Mouse (Mus musculus) inflammation-experienced regulatory T-cells, adult 6 months (primary cell): ENCODE results near the gene Slc22a5. TPM values are rescaled to one million over a fixed set of nuclear protein-coding genes. Genes with fewer than 3 reads are reported as not detected.
"Not testable (repeated sequence)": the region's sequence is repeated elsewhere in the genome, so short reads cannot be mapped to it uniquely, and the experiment has no call there.

Experiments used
- ATAC-seq: one replicate; pipeline ENCODE4 v1.8.0; 2017
- polyA plus RNA-seq, 3 experiments: library from polyadenylated mRNA; unstranded; fragments of 100-300 nt; shearing (Covaris generic); gene quantifications; one replicate each; pipeline ENCODE4 v1.2.1; 2017

Slc22a5 gene
- polyA plus RNA-seq: 10 to 100 TPM in 2 of 3 experiments, 1 to 10 TPM in 1; 8.9 to 15.5 (median 12.7) TPM

DNA sequence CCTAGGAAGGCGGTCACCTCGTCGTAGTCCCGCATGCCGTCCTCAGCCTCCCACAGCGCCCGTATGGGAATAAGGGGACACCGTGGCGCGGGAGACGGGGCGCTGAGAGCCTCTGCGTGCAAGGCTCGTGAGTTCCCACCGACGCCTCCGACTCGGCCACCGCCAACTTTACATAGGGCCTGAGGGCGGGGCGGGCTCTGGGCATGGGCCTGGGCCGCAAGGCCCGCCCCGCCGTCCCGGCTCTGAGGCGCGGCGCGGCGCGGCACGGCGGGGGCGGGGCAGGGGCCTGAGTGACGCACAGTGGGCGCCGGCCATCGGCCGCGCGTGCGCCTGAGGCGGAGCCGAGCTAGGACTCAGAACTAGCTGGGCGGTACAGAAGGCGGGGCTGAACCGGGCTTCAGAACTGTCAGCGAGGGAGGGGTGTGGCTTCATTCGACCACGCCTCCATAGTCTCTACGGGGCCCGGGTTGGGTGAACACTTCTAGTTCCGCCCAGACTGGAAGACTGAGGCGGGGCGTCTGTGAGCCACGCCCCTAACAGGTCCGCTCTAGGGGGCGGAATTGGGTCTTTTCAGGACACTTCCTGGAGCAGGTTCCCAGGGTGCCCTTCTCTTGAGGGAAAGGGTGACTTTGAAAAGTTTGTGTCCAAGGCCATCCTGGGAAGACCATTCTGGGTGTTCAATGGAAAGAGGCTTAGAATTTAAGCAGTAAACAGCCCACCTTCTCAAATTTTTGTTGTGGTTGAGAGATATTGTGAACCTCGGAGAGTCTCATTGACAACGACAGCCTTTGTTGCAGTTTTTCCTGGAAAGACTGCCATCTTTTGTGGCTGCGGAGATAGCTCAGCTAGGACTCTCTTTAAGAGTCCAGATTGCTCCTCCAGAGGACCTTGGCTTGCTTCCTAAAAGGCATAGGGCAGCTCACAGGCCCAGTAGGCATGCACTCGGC, at the start of gene Slc22a5:
Gene Slc22a5, minus strand, starts transcription at position 156 of the 947 bp plus-strand sequence.
- ATAC-seq: peak; percentile 95

- ATAC-seq: not testable (repeated sequence)
These were observed 40.5 kb upstream of the Slc22a5 start for GRCm38 (mm10) chr11:53931944-53932318.

GRCm38 (mm10) chr11:53931091-53931943, 39.9 kb upstream of the Slc22a5 start:
- ATAC-seq: no peak

DNA sequence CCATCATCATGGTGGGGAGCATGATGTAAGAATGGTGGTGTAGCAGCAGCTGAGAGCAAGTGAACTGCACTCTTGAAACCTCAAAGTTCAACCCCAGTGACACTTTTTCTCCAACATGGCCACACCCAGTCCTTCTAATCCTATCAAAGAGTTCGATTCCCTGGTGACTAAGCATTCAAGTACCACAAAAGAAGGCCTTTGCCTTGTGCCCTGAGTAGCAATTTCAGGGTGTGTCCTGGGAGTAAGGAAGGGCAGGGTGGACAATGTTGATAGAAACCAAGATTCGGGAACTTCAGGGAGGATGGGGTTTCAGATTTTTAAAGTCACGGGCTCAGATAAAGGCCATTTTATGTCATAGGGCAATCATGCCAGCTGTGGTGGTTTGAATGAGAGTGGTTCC, 38.3 kb upstream of the Slc22a5 start:
- no peak for ATAC-seq

- no peak for ATAC-seq
These were observed 37.1 kb upstream of the Slc22a5 start for GRCm38 (mm10) chr11:53928585-53928984.

DNA sequence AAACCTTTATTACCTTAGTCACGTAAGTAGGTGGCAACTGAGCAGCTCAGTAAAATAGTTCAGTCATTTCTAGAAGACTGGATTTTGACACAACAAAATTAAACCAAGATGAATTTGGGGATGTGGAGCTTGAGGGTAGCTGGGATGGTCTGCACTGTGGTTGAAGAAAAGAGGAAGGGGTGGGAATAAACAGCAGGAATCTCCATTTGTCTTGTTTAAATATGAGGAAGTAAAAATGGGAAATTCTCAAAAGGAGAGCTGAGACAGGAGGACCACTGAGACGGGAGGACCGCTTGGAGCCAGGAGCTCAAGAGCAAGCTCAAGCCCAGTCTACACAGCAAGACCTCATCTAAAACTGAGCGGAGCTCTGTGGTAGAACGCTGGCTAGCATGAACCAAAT, 34.8 kb upstream of the Slc22a5 start:
- no peak for ATAC-seq

DNA sequence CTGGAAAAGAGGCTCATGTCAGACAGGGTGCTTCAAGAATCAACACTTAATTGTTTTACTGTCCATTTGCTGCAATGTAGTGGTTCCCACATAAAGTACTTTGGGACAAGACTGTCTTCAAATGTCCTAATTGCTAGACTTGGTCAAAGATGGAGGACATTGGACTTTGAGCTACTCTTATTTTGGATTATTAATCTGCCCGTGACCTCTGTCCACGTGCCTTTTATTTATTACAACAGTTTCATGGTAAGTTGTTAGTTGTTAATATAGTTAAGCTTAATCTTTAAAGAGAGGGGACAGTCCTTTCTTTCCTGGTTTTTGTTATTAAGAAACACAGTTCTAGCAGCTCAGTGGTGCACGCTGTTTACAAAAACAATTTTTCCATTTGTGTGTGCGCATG, 27.4 kb upstream of the Slc22a5 start:
- ATAC-seq: no peak

DNA sequence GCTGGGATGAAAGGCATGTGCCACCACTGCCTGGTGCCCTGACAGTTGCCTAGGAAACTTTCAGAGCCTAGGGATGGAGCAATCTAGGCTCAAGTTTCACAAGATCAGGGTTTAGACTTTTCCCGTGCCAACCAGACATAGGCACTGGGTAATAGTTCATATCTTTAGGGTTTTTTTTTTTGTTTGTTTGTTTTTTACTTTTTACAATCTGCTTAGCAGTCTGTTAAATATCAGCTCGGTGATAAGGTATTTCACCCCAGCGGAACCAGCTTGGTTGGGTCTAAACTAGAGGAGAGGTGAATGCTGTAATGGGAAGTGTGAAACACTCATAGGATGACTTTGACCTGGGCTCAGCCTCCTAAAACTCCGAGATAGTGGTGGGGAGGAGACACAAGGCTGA, 19.6 kb upstream of the Slc22a5 start:
- ATAC-seq: no peak

DNA sequence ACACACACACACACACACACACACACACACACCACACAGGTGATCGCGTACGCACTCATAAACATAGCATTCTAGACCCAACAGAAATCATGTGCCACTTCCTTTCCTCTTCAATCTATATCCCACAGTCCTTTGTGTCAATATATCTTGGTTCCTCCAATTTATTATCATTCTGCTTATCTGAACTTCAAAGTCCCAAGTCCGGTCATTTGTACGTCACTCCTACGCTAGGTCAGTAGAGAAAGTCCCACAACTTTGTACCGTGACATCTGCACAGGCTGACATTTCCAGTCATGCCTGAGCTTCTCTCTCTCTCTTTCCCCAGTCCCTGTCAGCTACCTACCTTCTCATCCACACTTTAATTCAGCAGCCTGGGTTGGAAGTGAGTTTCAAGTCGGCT, 17.2 kb upstream of the Slc22a5 start:
- ATAC-seq: no peak

DNA sequence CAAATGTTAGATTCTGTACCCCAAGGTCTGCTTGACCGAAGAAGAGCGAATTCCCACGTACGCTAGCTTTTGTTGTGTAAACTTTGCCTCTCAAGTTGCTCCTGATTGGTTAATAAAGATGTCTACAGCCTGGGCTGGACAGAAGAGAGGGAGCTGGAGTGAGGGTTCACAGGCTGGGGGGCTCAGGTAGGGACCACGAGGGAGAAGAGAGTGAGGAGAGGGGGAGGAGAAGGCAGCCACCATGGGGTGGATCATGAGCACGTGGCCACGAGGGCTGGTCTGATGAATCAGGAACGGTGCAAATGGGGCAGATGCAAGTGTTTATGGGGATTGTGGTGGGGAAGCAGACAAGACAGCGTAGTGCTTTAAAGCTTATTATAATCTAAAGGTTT, 13.1 kb upstream of the Slc22a5 start:
- ATAC-seq: no peak

DNA sequence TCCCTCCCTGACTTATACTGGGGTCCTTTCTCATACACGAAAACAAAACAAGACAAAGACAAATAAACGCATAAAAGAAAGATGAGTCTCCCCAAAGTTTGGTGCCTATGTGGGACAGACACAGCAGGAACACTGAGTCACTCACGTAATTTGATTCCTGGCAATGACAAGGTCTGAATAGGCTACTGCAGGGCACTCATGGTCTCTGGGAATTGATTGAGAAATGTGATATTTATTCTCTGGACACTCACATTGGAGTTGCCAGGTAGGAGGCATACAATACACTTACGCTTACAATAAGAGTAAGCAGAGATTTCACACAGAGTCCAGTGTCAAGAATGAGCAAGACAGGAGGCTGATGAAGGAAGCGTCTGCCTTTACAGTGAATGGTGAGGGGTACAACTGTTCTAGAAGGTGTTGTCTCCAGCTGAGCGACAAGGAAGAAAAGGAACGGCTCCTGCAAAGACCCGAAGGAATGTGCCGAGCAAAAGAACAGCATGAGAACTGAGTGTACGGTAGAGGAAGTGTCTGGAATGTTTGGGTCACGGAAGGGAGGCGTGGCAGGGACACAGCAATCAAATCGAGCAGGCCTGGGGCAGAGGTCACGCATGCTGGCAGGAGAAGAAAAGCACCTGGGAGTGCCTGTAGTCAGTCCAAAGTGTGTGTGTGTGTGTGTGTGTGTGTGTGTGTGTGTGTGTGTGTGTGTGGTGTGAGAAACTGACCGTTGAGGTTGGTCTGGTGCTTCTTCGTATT, 12.5 kb upstream of the Slc22a5 start:
- no peak for ATAC-seq

- no peak for ATAC-seq
These were observed 11.3 kb upstream of the Slc22a5 start for GRCm38 (mm10) chr11:53902741-53903140.

GRCm38 (mm10) chr11:53900991-53901390, 9.5 kb upstream of the Slc22a5 start:
- no peak for ATAC-seq

DNA sequence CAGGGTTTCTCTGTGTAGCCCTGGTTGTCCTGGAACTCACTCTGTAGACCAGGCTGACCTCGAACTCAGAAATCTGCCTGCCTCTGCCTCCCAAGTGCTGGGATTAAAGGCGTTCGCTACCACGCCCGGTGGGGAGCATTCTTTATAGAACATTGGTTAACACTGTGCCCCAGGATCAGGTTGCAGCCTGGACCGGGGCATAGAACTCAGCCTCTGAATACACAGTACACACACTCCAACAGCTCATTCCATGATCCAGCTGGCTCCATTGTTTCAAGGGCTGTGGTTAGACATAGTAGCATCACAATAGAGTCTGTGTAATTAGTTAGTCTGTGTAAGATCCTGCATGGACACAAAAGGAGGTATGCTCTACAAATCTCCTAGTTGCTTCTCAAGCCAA, 8.5 kb upstream of the Slc22a5 start:
- ATAC-seq: no peak

DNA sequence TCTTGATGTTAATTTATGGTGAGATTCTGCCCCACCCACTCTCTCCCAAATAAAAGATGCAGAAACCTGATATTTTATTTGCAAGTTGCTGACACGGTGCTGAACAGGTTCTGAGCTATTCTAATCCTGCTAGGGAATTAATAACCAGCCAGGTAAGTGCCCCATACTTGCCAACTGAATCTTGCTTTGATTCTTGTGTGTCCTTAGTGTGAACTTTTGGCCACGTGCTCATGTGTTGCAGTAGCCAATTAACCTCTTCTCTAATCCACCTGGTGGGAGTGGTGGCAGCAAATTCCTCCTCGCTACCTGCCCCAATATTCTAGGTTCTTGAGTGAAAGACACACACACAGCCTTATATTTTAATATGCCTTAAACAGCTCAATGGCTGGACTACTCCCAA, 7.5 kb upstream of the Slc22a5 start:
- no peak for ATAC-seq

- ATAC-seq: no peak
These were observed 5.5 kb upstream of the Slc22a5 start for GRCm38 (mm10) chr11:53896935-53897334.

DNA sequence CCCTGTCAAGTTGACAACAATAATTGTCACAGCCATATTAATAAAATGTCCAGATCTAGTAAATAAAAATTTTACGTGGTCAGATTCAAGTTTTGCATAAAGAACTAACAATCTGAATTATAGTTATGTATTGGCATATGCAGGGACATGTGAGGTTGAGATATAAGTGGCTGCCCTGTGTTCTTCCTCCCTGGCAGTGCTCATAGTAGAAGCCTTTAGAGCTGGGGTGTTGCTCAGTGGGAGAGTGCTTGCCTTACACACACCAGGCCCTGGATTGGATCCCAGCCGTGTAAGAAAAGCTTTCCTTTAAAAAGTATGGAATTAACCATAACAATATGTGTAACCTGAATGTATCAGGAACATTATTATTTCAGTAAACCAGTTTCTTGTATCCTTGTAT, 2.0 kb upstream of the Slc22a5 start:
- no peak for ATAC-seq

DNA sequence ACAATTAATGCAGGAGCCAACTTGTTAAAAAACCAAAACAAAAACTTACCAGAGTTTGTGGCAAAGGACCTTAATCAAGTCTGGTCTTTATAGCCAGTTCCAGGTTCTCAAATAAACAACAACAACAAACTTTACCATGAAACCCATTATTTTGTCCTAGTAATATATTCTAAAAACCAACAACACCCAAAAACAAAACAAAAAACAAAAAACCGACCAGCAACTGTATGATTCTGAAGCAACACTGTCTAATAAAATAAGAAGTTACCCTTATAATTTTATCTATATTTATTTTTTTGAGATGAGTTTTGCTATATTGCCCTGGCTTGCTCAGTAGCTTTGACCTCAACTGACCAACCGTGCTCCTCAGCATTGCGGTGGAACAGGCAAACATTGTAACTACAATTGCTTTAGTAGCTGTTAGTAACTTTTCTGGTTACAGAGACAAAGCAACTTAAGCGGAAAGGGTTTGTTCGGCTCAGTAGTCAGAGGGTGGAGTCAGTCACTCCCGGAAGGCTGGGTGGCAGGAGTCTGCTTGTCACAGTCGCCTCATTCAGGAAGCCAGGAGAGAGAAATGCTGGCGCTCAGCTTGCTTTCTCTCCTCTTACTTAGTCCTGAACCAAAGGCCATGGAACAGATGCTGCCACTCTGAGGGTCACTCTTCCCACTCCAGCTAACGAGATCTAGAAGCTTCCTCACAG, 1.4 kb upstream of the Slc22a5 start:
- ATAC-seq: peak; percentile 53

- peak; percentile 6 for ATAC-seq
These were observed 455 bp downstream of the Slc22a5 start for GRCm38 (mm10) chr11:53890906-53891504.

DNA sequence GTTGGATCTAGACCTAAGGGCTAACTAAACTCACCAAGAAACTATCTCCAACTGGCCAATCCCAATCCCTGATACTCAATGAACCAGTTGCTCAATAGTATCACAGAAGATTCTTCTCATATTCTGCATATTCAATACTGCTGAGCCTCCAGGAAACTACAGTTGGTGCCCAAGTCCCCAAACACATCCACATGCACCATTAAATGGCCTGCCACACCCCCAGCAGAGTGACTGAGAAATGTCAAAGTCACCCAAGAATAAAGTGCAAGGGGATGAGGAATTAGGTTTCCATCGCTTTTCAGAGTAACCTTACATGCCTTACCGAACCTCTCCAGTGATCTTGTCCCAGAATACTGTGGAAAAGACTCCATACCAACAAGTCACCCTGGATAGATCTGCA, 1.2 kb downstream of the Slc22a5 start:
- no peak for ATAC-seq

- no peak for ATAC-seq
These were observed 2.3 kb downstream of the Slc22a5 start for GRCm38 (mm10) chr11:53889091-53889645.
